Mouse (Mus musculus) hindbrain, embryonic 15.5 days (tissue): ENCODE results near the gene Hmga1b. TPM values are rescaled to one million over a fixed set of nuclear protein-coding genes. Genes with fewer than 3 reads are reported as not detected.
A peak's percentile ranks its signal among the peaks of the same experiment; 100 is the strongest.
"Not testable (repeated sequence)": the region's sequence is repeated elsewhere in the genome, so short reads cannot be mapped to it uniquely, and the experiment has no call there.

Experiments
- ATAC-seq: fragments of 200-750 bp; cut with Nextera tagmentation; 2 replicates; pipeline ENCODE4 v1.8.0; 2017; ENCODE audit warnings: low read depth, moderate number of reproducible peaks, moderate TSS enrichment; ENCODE audit not compliant: low FRiP score
- H3K27ac ChIP-seq: fragments of 300-500 bp; sonication (generic); replicated peaks from 2 replicates; pipeline ENCODE4 v1.5.1; 2015; ENCODE audit warnings: mild to moderate bottlenecking, inconsistent platforms
- H3K27me3 ChIP-seq: fragments of 300-500 bp; sonication (generic); 2 replicates; pipeline ENCODE4 v1.6.1; 2015; ENCODE audit warnings: control low read depth, inconsistent platforms
- H3K36me3 ChIP-seq: fragments of 300-500 bp; sonication (generic); 2 replicates; pipeline ENCODE4 v1.6.1; 2015; ENCODE audit warnings: control low read depth, inconsistent platforms
- H3K4me1 ChIP-seq: fragments of 300-500 bp; sonication (generic); replicated peaks from 2 replicates; pipeline ENCODE4 v1.6.1; 2015; ENCODE audit warnings: control low read depth, inconsistent platforms
- H3K4me2 ChIP-seq: fragments of 300-500 bp; sonication (generic); 2 replicates; pipeline ENCODE4 v1.6.1; 2015; ENCODE audit warnings: moderate library complexity, mild to moderate bottlenecking, inconsistent platforms
- H3K4me3 ChIP-seq: fragments of 300-500 bp; sonication (generic); 2 replicates; pipeline ENCODE4 v1.5.1; 2015; ENCODE audit warnings: mild to moderate bottlenecking, inconsistent platforms
- H3K9ac ChIP-seq: fragments of 300-500 bp; sonication (generic); 2 replicates; pipeline ENCODE4 v1.6.1; 2015; ENCODE audit warnings: inconsistent platforms
- H3K9me3 ChIP-seq: fragments of 300-500 bp; sonication (generic); 2 replicates; pipeline ENCODE4 v1.6.1; 2016; ENCODE audit warnings: control low read depth, inconsistent platforms
- WGBS: fragments of 180-500 bp; shearing (Covaris S2); methylation state at CpG from one replicate; pipeline ENCODE4 v1.1.7; 2015; 5-methylcytosine and 5-hydroxymethylcytosine counted together
- polyA plus RNA-seq: library from polyadenylated mRNA; unstranded; fragments of >200 nt; fragmentation: Nextera tagmentation; extraction: Ambion mirVana; gene quantifications from 2 replicates; pipeline ENCODE4 v1.2.1, GENCODE M21; 2015

Gene Hmga1b
- 2.1 and 2.9 TPM in 2 replicates for polyA plus RNA-seq

DNA sequence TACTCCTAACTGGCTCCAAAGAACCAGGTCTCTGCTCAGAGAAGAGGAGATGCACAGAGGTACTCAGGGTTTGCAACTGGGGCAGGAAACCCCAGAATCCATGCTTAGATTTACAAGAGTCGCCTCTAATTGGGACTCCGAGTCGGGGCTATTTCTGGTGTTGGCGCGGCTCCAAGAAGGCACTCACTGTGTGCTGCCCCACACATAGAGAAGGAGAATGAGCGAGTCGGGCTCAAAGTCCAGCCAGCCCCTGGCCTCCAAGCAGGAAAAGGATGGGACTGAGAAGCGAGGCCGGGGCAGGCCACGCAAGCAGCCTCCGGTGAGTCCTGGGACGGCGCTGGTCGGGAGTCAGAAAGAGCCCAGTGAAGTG is at the start of gene Hmga1b:
TSS of gene Hmga1b (plus strand) at position 123 of the 370 bp plus-strand sequence.
- not testable (repeated sequence) for ATAC-seq, H3K9ac ChIP-seq

DNA sequence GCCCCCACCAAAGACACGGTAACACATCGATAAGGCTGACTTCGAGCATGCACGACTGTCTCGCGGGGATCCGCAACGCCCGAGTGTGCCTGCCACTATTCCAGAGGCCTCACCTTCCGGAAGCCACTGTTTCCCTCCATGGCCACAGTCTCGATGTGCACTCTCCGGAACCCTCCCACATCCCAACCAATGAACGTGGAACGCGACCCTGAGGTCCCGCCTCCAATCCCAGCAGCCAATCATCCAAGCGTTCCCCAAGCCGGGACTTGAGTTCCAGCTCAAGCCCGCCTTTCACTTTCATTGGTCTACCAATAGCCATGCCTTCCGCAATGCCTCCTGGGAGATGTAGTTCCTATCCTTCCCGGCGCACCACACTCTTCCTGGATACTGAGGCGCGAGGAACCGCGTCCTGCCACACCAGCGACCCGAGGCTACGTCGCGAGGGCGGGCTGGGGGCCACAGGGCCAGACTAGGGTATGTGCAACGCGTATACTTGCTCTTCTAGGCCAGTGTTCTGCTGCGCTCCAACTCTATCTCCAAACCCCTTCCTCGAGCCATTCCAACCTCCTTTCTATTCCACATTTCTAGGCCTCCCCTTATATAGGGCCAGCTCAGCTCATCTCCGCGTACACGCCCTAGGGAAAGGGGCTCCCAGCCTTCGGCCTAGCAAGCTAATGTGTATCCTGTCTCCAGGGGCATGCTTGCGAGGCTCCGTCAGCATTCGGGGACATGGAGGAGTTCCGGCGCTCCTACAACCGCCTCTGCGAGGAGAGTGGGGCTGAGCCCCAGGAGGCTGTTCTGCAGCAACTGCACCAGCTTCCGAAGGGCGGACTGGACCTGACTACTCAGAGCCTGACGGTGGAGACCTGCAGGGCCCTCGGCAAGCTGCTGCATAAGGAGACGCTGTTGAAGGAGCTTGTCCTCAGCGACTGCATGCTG is 48.7 kb upstream of the Hmga1b start, which contains the start of the genes Cenpx and Lrrc45:
TSS of gene Cenpx (minus strand) at position 159 of the 939 bp plus-strand sequence.
TSS of gene Lrrc45 (plus strand) at position 346 of the 939 bp plus-strand sequence.
- H3K27me3 ChIP-seq, result no peaks in the 10 kb centered on the region
- peak within 1 kb of the TSS; percentile 60 for H3K9ac ChIP-seq
- peak within 1 kb of the TSS; percentile 85 for H3K27ac ChIP-seq
- WGBS, result 2% methylated on average over 53 of the region's 53 CpGs
- no peaks in the 10 kb centered on the region for H3K9me3 ChIP-seq
- H3K4me1 ChIP-seq, result peaks cover 33% of the 10 kb centered on the region
- ATAC-seq, result peak; percentile 98
- peak within 1 kb of the TSS; percentile 62 for H3K4me3 ChIP-seq
- peak within 1 kb of the TSS; percentile 100 for H3K4me2 ChIP-seq
- peaks cover 14% of the 10 kb centered on the region for H3K36me3 ChIP-seq

More for the DNA sequence above, at the start of gene Hmga1b:
- not testable (repeated sequence) for H3K27me3 ChIP-seq, H3K4me3 ChIP-seq, H3K27ac ChIP-seq, H3K9me3 ChIP-seq, H3K4me1 ChIP-seq, H3K36me3 ChIP-seq
- H3K4me2 ChIP-seq, result peak within 1 kb of the TSS; percentile 19; the same call in 1 of the 2 replicates
- 25% methylated on average over 14 of the region's 14 CpGs for WGBS

DNA sequence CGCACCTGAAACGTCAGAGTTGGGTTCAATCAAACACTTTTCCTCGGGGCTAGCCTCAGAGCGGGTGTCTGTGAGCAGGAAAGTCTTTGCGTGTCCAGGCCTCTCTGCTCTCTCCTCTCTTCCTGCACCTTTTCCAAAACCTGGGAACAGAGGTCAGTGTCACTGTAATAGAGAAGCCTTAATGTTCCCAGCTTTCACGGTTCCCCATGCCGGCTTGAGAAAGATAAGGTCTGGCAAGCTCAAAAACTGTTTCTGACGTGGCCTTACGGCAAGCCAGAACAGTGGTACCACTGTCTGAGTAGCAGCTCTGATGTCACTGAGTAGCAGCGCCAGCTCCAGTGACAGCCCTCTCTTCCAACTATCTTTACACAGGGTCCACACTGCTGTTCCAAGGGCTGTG is 48.0 kb upstream of the Hmga1b start:
- peak overlapping the region; percentile 100 for H3K4me2 ChIP-seq
- peaks cover 33% of the 10 kb centered on the region for H3K4me1 ChIP-seq
- H3K27me3 ChIP-seq, result no peaks in the 10 kb centered on the region
- no peak for ATAC-seq
- WGBS, result 63% methylated on average over 10 of the region's 10 CpGs
- H3K36me3 ChIP-seq, result peaks cover 14% of the 10 kb centered on the region
- H3K9me3 ChIP-seq, result no peaks in the 10 kb centered on the region
- peak overlapping the region; percentile 56 for H3K9ac ChIP-seq
- H3K27ac ChIP-seq, result peak overlapping the region; percentile 57
- H3K4me3 ChIP-seq, result peak overlapping the region; percentile 62

DNA sequence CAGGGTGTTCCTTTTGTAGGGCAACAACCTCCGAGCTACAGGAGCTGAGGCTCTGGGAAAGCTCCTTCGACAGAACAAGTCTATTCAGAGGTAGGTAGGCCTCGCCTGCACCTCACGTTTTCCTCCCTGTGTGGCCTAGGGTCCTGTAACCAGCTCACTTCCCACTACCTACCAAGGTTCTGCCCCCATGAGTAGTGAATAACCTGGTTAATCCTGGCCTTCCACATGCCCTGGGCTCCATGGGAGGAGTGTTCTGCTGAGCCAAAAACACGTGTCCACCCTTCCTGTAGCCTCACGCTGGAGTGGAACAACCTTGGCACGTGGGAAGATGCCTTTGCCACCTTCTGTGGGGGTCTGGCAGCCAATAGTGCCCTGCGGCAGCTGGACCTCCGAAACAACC is 47.5 kb upstream of the Hmga1b start:
- 91% methylated on average over 9 of the region's 9 CpGs for WGBS
- Histone ChIP-seq H3K27me3 (no peaks in the 10 kb centered on the region), H3K4me2 (peak overlapping the region; percentile 100), H3K9ac (no peak overlapping the region), H3K4me1 (peaks cover 38% of the 10 kb centered on the region), H3K4me3 (no peak overlapping the region), H3K36me3 (peaks cover 18% of the 10 kb centered on the region), H3K27ac (no peak overlapping the region), H3K9me3 (no peaks in the 10 kb centered on the region)
- ATAC-seq, result no peak

DNA sequence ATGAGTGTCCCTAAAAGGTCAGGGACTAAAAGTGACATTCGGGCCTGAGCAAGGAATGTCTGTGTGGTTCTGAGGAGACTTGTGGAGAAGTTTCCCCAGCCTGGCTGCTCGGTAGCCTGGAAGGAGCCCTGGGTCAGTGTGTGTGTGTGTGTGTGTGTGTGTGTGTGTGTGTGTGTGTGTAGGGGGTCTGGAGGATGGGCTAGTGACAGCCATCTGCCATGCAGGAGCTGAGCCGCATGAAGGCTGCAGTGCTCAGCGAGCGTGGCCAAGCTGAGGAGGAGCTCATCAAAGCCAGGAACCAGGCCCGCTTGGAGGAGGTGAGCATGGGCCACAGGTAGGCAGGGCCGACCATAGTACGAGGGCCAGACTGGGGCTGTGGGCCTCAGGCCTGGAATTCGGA is 43.4 kb upstream of the Hmga1b start:
- whole genome bisulfite sequencing, result 88% methylated on average over 9 of the region's 9 CpGs
- ATAC-seq, result no peak
- H3K9me3 ChIP-seq, result no peaks in the 10 kb centered on the region
- peaks cover 48% of the 10 kb centered on the region for H3K4me1 ChIP-seq
- no peaks in the 10 kb centered on the region for H3K27me3 ChIP-seq
- peaks cover 18% of the 10 kb centered on the region for H3K36me3 ChIP-seq
- H3K4me3 ChIP-seq, result no peak overlapping the region
- no peak overlapping the region for H3K27ac ChIP-seq
- no peak overlapping the region for H3K4me2 ChIP-seq
- no peak overlapping the region for H3K9ac ChIP-seq

DNA sequence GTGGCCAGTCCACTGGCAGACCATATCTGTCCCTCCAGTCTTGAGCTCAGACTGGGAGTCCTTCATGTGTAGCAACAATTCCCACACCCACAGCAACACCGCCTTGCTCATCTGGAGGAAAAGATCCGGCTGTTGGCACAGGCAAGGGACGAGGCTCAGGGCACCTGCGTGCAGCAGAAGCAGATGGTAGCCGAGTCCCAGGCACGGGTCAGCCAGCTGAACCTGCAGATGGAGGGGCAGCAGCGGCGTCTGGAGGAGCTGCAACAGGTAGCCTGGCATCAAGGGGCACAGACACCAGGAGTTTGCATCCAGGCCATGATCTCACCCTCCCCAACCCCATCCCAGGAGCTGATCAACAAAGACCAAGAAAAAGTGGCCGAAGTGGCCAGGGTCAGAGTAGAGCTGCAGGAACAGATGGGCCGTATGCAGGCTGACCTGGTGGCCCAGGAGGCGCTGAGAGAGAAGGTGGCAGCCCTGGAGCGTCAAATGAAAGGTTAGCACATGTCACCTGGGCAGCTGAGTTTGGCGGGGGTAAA is 42.7 kb upstream of the Hmga1b start:
- peaks cover 41% of the 10 kb centered on the region for H3K4me1 ChIP-seq
- peak overlapping the region; percentile 75; the same call in 1 of the 2 replicates for H3K4me2 ChIP-seq
- H3K9ac ChIP-seq, result no peak overlapping the region
- ATAC-seq, result no peak
- no peak overlapping the region for H3K4me3 ChIP-seq
- no peaks in the 10 kb centered on the region for H3K27me3 ChIP-seq
- H3K36me3 ChIP-seq, result peaks cover 18% of the 10 kb centered on the region
- 90% methylated on average over 13 of the region's 13 CpGs for WGBS
- no peaks in the 10 kb centered on the region for H3K9me3 ChIP-seq
- H3K27ac ChIP-seq, result no peak overlapping the region

DNA sequence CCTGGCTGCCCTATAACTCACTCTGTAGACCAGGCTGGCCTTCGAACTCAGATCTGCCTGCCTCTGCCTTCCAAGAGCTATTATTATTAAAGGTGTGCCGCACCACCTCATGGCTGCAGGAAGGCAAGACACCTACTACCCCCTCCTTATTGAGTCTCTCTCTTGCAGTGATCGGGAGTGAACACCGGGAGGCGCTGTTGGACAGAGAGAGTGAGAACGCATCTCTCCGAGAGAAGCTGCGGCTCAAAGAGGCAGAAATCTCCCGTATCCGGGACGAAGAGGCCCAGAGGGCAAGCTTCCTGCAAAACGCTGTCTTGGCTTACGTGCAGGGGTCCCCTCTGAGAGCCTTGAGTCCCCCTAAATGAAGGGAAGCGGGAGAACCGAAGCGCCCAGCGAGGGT is 42.1 kb upstream of the Hmga1b start:
- Histone ChIP-seq H3K36me3 (peaks cover 18% of the 10 kb centered on the region), H3K4me2 (peak overlapping the region; percentile 75), H3K9me3 (no peaks in the 10 kb centered on the region), H3K27ac (peak overlapping the region; percentile 81), H3K9ac (peak overlapping the region; percentile 89), H3K4me1 (peaks cover 35% of the 10 kb centered on the region), H3K4me3 (peak overlapping the region; percentile 57), H3K27me3 (no peaks in the 10 kb centered on the region)
- 10% methylated on average over 17 of the region's 17 CpGs for WGBS
- ATAC-seq, result peak; percentile 24; the same call in 1 of the 2 replicates

DNA sequence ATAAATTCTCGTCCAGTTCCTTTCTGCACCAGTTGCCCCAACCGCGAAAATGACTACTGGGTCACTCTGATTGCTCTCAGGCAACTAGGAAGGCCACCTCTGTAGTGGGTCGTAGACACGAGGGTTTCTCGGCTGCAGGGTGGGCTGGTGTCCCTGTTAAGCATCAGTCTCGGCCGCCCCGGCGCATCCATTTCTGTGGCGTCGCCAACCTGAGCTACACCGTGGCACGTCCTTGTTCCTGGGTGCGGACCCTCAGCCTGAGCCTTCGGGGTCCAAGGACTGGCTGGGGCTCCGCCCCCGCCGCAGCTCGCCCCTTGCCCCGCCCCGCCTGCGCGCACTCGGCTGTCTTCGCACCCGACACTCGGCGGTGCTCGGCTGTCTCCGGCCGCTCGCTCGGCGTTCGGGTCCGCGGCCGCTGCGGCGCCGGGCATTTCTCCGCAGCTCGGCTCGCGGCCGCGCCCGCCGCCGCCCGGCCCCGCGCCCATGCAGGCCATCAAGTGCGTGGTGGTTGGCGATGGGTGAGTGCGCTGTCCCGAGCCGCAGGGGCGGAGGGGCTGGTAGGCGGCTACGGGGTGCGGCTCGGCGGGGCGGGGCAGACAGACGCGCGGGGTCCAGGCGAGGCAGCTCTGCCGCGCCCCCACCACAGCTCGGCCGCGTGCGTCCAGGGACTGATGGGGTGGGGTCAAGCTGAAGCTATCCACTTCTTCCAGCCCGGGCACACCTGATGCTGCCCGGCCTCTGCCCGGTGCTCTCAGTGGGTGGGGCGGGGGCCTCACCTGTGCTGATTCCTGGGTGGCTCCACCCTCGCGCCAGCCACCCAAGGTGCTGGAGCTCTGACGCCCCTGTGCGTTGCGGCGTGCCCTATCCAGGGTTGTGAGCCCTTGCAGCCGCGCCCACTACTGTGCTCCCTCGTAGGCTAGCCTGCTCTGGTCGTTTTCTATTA is 41.2 kb upstream of the Hmga1b start, which contains the start of gene Rac3:
TSS of gene Rac3 (plus strand) at position 347 of the 943 bp plus-strand sequence.
- Histone ChIP-seq H3K9ac (peak within 1 kb of the TSS; percentile 89), H3K27ac (peak within 1 kb of the TSS; percentile 81), H3K36me3 (peaks cover 14% of the 10 kb centered on the region), H3K27me3 (no peaks in the 10 kb centered on the region), H3K4me2 (peak within 1 kb of the TSS; percentile 75), H3K4me3 (peak within 1 kb of the TSS; percentile 57), H3K9me3 (no peaks in the 10 kb centered on the region), H3K4me1 (peaks cover 33% of the 10 kb centered on the region)
- ATAC-seq, result peak; percentile 86
- WGBS, result under 1% methylated on average over 75 of the region's 90 CpGs

DNA sequence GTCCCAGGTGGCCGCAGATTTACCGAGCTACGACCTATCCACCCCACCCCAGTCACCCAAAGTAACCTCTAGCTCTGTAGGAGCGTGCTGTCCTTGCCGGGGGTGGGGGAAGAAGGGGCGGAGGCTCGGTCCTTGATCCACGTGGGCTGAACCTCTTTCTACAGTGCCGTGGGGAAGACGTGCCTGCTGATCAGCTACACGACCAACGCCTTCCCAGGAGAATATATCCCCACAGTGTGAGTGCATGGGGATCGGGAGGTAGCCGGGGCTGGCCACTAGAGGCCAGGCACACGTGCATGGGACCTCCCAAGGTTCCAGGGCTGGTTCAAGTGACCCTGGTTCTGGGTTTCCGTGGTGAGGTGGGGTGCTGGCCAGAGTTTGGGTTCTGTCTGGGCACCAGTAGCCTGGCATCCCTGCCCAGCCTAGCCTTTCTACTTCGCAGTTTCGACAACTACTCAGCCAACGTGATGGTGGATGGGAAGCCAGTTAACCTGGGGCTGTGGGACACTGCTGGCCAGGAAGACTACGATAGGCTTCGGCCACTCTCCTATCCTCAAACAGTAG is 40.4 kb upstream of the Hmga1b start:
- WGBS, result 21% methylated on average over 21 of the region's 21 CpGs
- Histone ChIP-seq H3K9ac (peak overlapping the region; percentile 89), H3K27me3 (no peaks in the 10 kb centered on the region), H3K4me2 (peak overlapping the region; percentile 75), H3K36me3 (peaks cover 11% of the 10 kb centered on the region), H3K9me3 (no peaks in the 10 kb centered on the region), H3K4me3 (peak overlapping the region; percentile 57), H3K27ac (peak overlapping the region; percentile 81; the same call in 1 of the 2 replicates), H3K4me1 (peaks cover 40% of the 10 kb centered on the region)
- no peak; the same call in 1 of the 2 replicates for ATAC-seq

DNA sequence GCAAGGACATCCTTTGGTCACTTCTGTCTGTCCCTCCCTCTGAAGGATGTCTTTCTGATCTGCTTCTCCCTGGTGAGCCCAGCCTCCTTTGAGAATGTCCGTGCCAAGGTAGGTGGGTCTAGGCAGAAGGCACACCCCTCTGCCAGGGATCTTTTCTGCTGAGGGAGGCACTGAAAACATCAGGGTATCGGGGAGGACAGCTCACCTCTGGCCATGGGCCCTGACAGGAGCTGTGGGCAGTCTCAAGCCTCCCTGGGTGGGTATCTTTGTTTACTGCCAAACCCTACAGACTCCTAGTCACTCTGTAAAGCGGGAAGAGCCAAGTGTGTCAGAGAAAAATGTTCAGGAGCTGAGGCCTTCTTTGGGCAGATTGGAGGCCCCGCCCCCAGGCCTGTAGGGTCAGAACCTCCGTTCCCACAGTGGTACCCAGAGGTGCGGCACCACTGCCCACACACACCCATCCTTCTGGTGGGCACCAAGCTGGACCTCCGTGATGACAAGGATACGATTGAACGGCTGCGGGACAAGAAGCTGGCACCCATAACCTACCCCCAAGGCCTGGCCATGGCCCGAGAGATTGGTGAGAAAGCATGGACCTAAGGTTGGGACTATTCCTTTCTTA is 39.7 kb upstream of the Hmga1b start:
- Histone ChIP-seq H3K36me3 (peaks cover 4% of the 10 kb centered on the region; the same call in 1 of the 2 replicates), H3K27me3 (no peaks in the 10 kb centered on the region), H3K27ac (no peak overlapping the region), H3K9ac (peak overlapping the region; percentile 89; the same call in 1 of the 2 replicates), H3K9me3 (no peaks in the 10 kb centered on the region), H3K4me3 (peak overlapping the region; percentile 57), H3K4me1 (peaks cover 40% of the 10 kb centered on the region), H3K4me2 (peak overlapping the region; percentile 75)
- WGBS, result 85% methylated on average over 11 of the region's 11 CpGs
- ATAC-seq, result no peak
